18 mouse cellular contexts compared by ENCODE assay signal in genomic region chrX:46998961-46999360, GRCm38 (mm10).
"Had no signal": no experiment of that assay in that cellular context is flagged by ENCODE, and none has a peak within 500 bp of the region (broad histone marks: within the 10 kb centered on the region; RNA-seq: fewer than 3 reads in every experiment).

No protein-coding gene starts in this region.

- ATAC-seq: midbrain, embryonic 16.5 days had no signal

- H3K36me3 ChIP-seq: midbrain, embryonic 10.5 days; midbrain, embryonic 12.5 days; neural tube, embryonic 13.5 days; neural tube, embryonic 15.5 days had no signal

- H3K4me1 ChIP-seq: midbrain, embryonic 10.5 days; midbrain, embryonic 12.5 days; neural tube, embryonic 13.5 days; neural tube, embryonic 15.5 days had no signal

- H3K27ac ChIP-seq: midbrain, embryonic 10.5 days; midbrain, embryonic 12.5 days; neural tube, embryonic 13.5 days; neural tube, embryonic 15.5 days had no signal

- H3K27me3 ChIP-seq: midbrain, embryonic 12.5 days; neural tube, embryonic 13.5 days; neural tube, embryonic 15.5 days had no signal

- DNase-seq: lung, adult 18-20 months; lung, embryonic 14.5 days; lung, postnatal 10 days; lung, postnatal 4 days; midbrain, embryonic 14.5 days; right cerebral cortex, adult 18-20 months; right cerebral cortex, postnatal 25 days; right cerebral cortex, postnatal 4 days; spleen, adult 18-20 months; thymus, adult 18-20 months; thymus, postnatal 14 days; thymus, postnatal 36 days had no signal

- H3K4me2 ChIP-seq: lung, embryonic 14.5 days; midbrain, embryonic 12.5 days; neural tube, embryonic 13.5 days; neural tube, embryonic 15.5 days had no signal

- H3K9me3 ChIP-seq: midbrain, embryonic 10.5 days; midbrain, embryonic 12.5 days; neural tube, embryonic 13.5 days; neural tube, embryonic 15.5 days had no signal

- H3K9ac ChIP-seq: lung, embryonic 14.5 days; midbrain, embryonic 12.5 days; neural tube, embryonic 13.5 days; neural tube, embryonic 15.5 days had no signal

- H3K4me3 ChIP-seq: midbrain, embryonic 10.5 days; midbrain, embryonic 12.5 days; myocyte; neural tube, embryonic 13.5 days; neural tube, embryonic 15.5 days had no signal
